Mouse (Mus musculus): ENCODE measurements around the gene Hemgn. TPM values are rescaled to one million over a fixed set of nuclear protein-coding genes. Genes with fewer than 3 reads are reported as not detected.

The Hemgn gene
- not detected for polyA plus RNA-seq (2012; fragmentation: generic; extraction: Trizol)
- long read RNA-seq, experiment 1: 0 reads
- long read RNA-seq, experiment 2: 0 reads

- peaks cover 35% of the 10 kb centered on the region for H3K27me3 ChIP-seq (ENCODE audit: control insufficient read depth, insufficient read depth, insufficient read length)
These were observed at the start of gene Hemgn for GRCm38 (mm10) chr4:46413406-46413805. TSS of gene Hemgn (minus strand) at chr4:46413506.

GRCm38 (mm10) chr4:46458411-46458810 is 45.1 kb upstream of the Hemgn start:
- Histone ChIP-seq H3K79me2 (ENCODE audit: control insufficient read depth, insufficient read depth) (peaks cover 100% of the 10 kb centered on the region), H3K4me3 (ENCODE audit: insufficient read depth, poor library complexity, severe bottlenecking) (no peak overlapping the region), H3K27me3 (ENCODE audit: control insufficient read depth, insufficient read depth, insufficient read length) (no peaks in the 10 kb centered on the region), H3K36me3 (ENCODE audit: control insufficient read depth, insufficient read depth) (peaks cover 87% of the 10 kb centered on the region), H3K79me3 (ENCODE audit: low read depth) (peaks cover 100% of the 10 kb centered on the region), H3ac (ENCODE audit: control insufficient read depth, insufficient read length, low read depth) (no peak overlapping the region)
- no peak for TF ChIP-seq FOSL1 (IDR thresholded peaks at IDR 0.05; ENCODE audit: insufficient read depth, low read length, poor library complexity, severe bottlenecking)
- TF ChIP-seq CEBPB (IDR thresholded peaks at IDR 0.05; ENCODE audit: low read depth): no peak
- no peak for TF ChIP-seq USF1 (IDR thresholded peaks at IDR 0.05; ENCODE audit: low read depth)
- TF ChIP-seq CTCF (IDR thresholded peaks at IDR 0.05; ENCODE audit: control insufficient read depth, insufficient read depth, insufficient read length): no peak
- TF ChIP-seq MAX (IDR thresholded peaks at IDR 0.05): no peak

More at GRCm38 (mm10) chr4:46413406-46413805, at the start of gene Hemgn:
- Histone ChIP-seq H3K79me2 (ENCODE audit: control insufficient read depth, insufficient read depth) (no peaks in the 10 kb centered on the region), H3K79me3 (ENCODE audit: low read depth) (no peaks in the 10 kb centered on the region), H3ac (ENCODE audit: control insufficient read depth, insufficient read length, low read depth) (no peak within 1 kb of the TSS), H3K36me3 (ENCODE audit: control insufficient read depth, insufficient read depth) (no peaks in the 10 kb centered on the region), H3K4me3 (ENCODE audit: insufficient read depth, poor library complexity, severe bottlenecking) (no peak within 1 kb of the TSS)
- TF ChIP-seq CEBPB (IDR thresholded peaks at IDR 0.05; ENCODE audit: low read depth): no peak
- no peak for TF ChIP-seq MYOD1 (IDR thresholded peaks at IDR 0.05; ENCODE audit: control insufficient read depth, insufficient read length, low read depth)
- TF ChIP-seq MYOG (IDR thresholded peaks at IDR 0.05; ENCODE audit: control insufficient read depth, extremely low read depth, insufficient read length): no peak
- TF ChIP-seq USF1 (IDR thresholded peaks at IDR 0.05; ENCODE audit: low read depth): no peak

GRCm38 (mm10) chr4:46457186-46457585 is 43.9 kb upstream of the Hemgn start:
- TF ChIP-seq CTCF (IDR thresholded peaks at IDR 0.05; ENCODE audit: control insufficient read depth, insufficient read depth, insufficient read length) (no peak), FOSL1 (IDR thresholded peaks at IDR 0.05; ENCODE audit: insufficient read depth, low read length, poor library complexity, severe bottlenecking) (no peak), MYOD1 (IDR thresholded peaks at IDR 0.05; ENCODE audit: control insufficient read depth, insufficient read length, low read depth) (no peak), MAX (IDR thresholded peaks at IDR 0.05) (no peak), MYOG (IDR thresholded peaks at IDR 0.05; ENCODE audit: control insufficient read depth, extremely low read depth, insufficient read length) (no peak), CEBPB (IDR thresholded peaks at IDR 0.05; ENCODE audit: low read depth) (no peak), USF1 (IDR thresholded peaks at IDR 0.05; ENCODE audit: low read depth) (no peak)
- H3ac ChIP-seq (ENCODE audit: control insufficient read depth, insufficient read length, low read depth): no peak overlapping the region

GRCm38 (mm10) chr4:46456762-46457161 is 43.5 kb upstream of the Hemgn start:
- Histone ChIP-seq H3ac (ENCODE audit: control insufficient read depth, insufficient read length, low read depth) (no peak overlapping the region), H3K79me3 (ENCODE audit: low read depth) (peaks cover 95% of the 10 kb centered on the region), H3K79me2 (ENCODE audit: control insufficient read depth, insufficient read depth) (peaks cover 100% of the 10 kb centered on the region), H3K36me3 (ENCODE audit: control insufficient read depth, insufficient read depth) (peaks cover 77% of the 10 kb centered on the region), H3K27me3 (ENCODE audit: control insufficient read depth, insufficient read depth, insufficient read length) (no peaks in the 10 kb centered on the region), H3K4me3 (ENCODE audit: insufficient read depth, poor library complexity, severe bottlenecking) (no peak overlapping the region)
- TF ChIP-seq MYOG (IDR thresholded peaks at IDR 0.05; ENCODE audit: control insufficient read depth, extremely low read depth, insufficient read length) (no peak), MAX (IDR thresholded peaks at IDR 0.05) (no peak), MYOD1 (IDR thresholded peaks at IDR 0.05; ENCODE audit: control insufficient read depth, insufficient read length, low read depth) (no peak), USF1 (IDR thresholded peaks at IDR 0.05; ENCODE audit: low read depth) (no peak), CTCF (IDR thresholded peaks at IDR 0.05; ENCODE audit: control insufficient read depth, insufficient read depth, insufficient read length) (no peak), FOSL1 (IDR thresholded peaks at IDR 0.05; ENCODE audit: insufficient read depth, low read length, poor library complexity, severe bottlenecking) (no peak), CEBPB (IDR thresholded peaks at IDR 0.05; ENCODE audit: low read depth) (no peak)

More at GRCm38 (mm10) chr4:46457186-46457585, 43.9 kb upstream of the Hemgn start:
- H3K79me3 ChIP-seq (ENCODE audit: low read depth): peaks cover 100% of the 10 kb centered on the region
- peaks cover 81% of the 10 kb centered on the region for H3K36me3 ChIP-seq (ENCODE audit: control insufficient read depth, insufficient read depth)
- peaks cover 100% of the 10 kb centered on the region for H3K79me2 ChIP-seq (ENCODE audit: control insufficient read depth, insufficient read depth)
- H3K27me3 ChIP-seq (ENCODE audit: control insufficient read depth, insufficient read depth, insufficient read length): no peaks in the 10 kb centered on the region
- H3K4me3 ChIP-seq (ENCODE audit: insufficient read depth, poor library complexity, severe bottlenecking): no peak overlapping the region

GRCm38 (mm10) chr4:46454097-46454864 is 41.0 kb upstream of the Hemgn start:
- Histone ChIP-seq H3K4me3 (ENCODE audit: insufficient read depth, poor library complexity, severe bottlenecking) (no peak overlapping the region), H3K27me3 (ENCODE audit: control insufficient read depth, insufficient read depth, insufficient read length) (no peaks in the 10 kb centered on the region), H3K36me3 (ENCODE audit: control insufficient read depth, insufficient read depth) (peaks cover 52% of the 10 kb centered on the region), H3K79me3 (ENCODE audit: low read depth) (peaks cover 71% of the 10 kb centered on the region), H3K79me2 (ENCODE audit: control insufficient read depth, insufficient read depth) (peaks cover 81% of the 10 kb centered on the region), H3ac (ENCODE audit: control insufficient read depth, insufficient read length, low read depth) (no peak overlapping the region)
- TF ChIP-seq MAX (IDR thresholded peaks at IDR 0.05) (no peak), MYOD1 (IDR thresholded peaks at IDR 0.05; ENCODE audit: control insufficient read depth, insufficient read length, low read depth) (no peak), CTCF (IDR thresholded peaks at IDR 0.05; ENCODE audit: control insufficient read depth, insufficient read depth, insufficient read length) (no peak)

Measured in C2C12 (cell line).